Mouse (Mus musculus) spleen, adult 2 months (tissue): ENCODE measurements around the gene Trub2. TPM values are rescaled to one million over a fixed set of nuclear protein-coding genes. Genes with fewer than 3 reads are reported as not detected.

Source experiments
- DNase-seq, 2 experiments: peaks; one replicate each; pipeline versions ENCODE4 v3.0.0 to v3.0.0-alpha.2; 2012 to 2021; ENCODE audit warnings: low spot score in 2 of 2, low read depth in 1 of 2
- H3K27ac ChIP-seq: fragments of 200-500 bp; 2 replicates; pipeline ENCODE4 v1.5.1; 2012; ENCODE audit warnings: low read length, inconsistent platforms; ENCODE audit not compliant: insufficient read depth
- H3K27me3 ChIP-seq: fragments of 200-500 bp; 2 replicates; pipeline ENCODE4 v1.6.1; 2012; ENCODE audit warnings: mild to moderate bottlenecking, moderate library complexity, low read length, inconsistent platforms; ENCODE audit not compliant: control insufficient read depth, insufficient read depth
- H3K36me3 ChIP-seq: fragments of 200-500 bp; 2 replicates; pipeline ENCODE4 v1.6.1; 2012; ENCODE audit warnings: mild to moderate bottlenecking, low read length, inconsistent platforms; ENCODE audit not compliant: control insufficient read depth, insufficient read depth
- H3K4me1 ChIP-seq: fragments of 200-500 bp; 2 replicates; pipeline ENCODE4 v1.6.1; 2011; ENCODE audit warnings: inconsistent platforms; ENCODE audit not compliant: control insufficient read depth, insufficient read depth, insufficient read length
- H3K4me3 ChIP-seq: fragments of 200-500 bp; 2 replicates; pipeline ENCODE4 v1.5.1; 2011; ENCODE audit warnings: mild to moderate bottlenecking, inconsistent platforms; ENCODE audit not compliant: insufficient read depth, insufficient read length; ENCODE audit errors: extremely low read depth
- CTCF ChIP-seq: fragments of 200-500 bp; IDR thresholded peaks from 2 replicates; pipeline ENCODE4 v1.5.1; 2011; ENCODE audit warnings: mild to moderate bottlenecking, inconsistent platforms; ENCODE audit not compliant: insufficient read depth, insufficient read length, insufficient replicate concordance; ENCODE audit errors: extremely low read depth
- POLR2A ChIP-seq: fragments of 200-500 bp; IDR thresholded peaks from 2 replicates; pipeline ENCODE4 v1.6.1; 2011; ENCODE audit warnings: low read depth, low read length, inconsistent platforms
- WGBS: fragments of 180-500 bp; shearing (Covaris S2); methylation state at CpG from one replicate; pipeline ENCODE4 v1.1.7; 2018; 5-methylcytosine and 5-hydroxymethylcytosine counted together
- polyA plus RNA-seq: library from polyadenylated mRNA; depleted of rRNA; stranded (reverse); fragments of >200 nt; gene quantifications from 2 replicates; pipeline ENCODE4 v1.2.3, GENCODE M21; 2012; rRNA removed

Trub2 gene
- polyA plus RNA-seq, result 25.5 and 29.3 TPM in 2 replicates

GRCm38 (mm10) chr2:29787937-29788681, at the start of gene Trub2:
Trub2 (minus strand) TSS chr2:29788502.
- no peak for TF ChIP-seq CTCF
- no peak for TF ChIP-seq POLR2A
- Histone ChIP-seq H3K4me1 (0 out of 2 replicates have a peak, but pooled peaks cover 3% of the 10 kb centered on the region), H3K36me3 (peaks cover 10% of the 10 kb centered on the region), H3K27ac (peak within 1 kb of the TSS; percentile 54), H3K27me3 (no peaks in the 10 kb centered on the region), H3K4me3 (peak within 1 kb of the TSS; percentile 85)
- peak; percentile 70 to 86 for DNase-seq
- WGBS, result under 1% methylated on average over 45 of the region's 45 CpGs

GRCm38 (mm10) chr2:29835391-29835899, 47.1 kb upstream of the Trub2 start:
- 98% methylated on average over 2 of the region's 2 CpGs for WGBS
- Histone ChIP-seq H3K4me1 (no peaks in the 10 kb centered on the region), H3K36me3 (peaks cover 14% of the 10 kb centered on the region), H3K27me3 (no peaks in the 10 kb centered on the region), H3K27ac (no peak overlapping the region), H3K4me3 (no peak overlapping the region)
- TF ChIP-seq POLR2A (no peak), CTCF (no peak)
- DNase-seq, result no peak

DNA sequence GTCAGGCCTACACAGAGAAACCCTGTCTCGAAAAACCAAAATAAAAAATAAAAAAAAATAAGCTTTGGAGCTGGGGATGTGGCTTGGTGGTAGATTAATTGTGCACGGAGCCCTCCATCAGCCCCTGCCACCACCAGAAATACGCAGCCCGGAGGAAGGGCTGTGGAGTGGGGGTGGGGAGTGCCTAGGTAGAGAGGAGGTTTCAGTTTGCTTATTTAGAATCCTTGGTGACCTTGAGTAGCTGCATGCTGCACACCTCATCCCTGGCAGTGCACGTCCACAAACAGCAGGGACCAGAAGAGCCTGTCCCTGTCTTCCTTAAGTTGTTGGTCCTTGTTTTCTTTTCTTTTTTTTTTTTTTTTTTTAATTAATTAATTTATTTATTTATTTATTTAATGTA, 45.5 kb upstream of the Trub2 start:
- DNase-seq, result no peak
- no peak overlapping the region for H3K27ac ChIP-seq
- peaks cover 12% of the 10 kb centered on the region for H3K36me3 ChIP-seq
- H3K4me3 ChIP-seq, result no peak overlapping the region
- H3K27me3 ChIP-seq, result no peaks in the 10 kb centered on the region
- no peaks in the 10 kb centered on the region for H3K4me1 ChIP-seq
- TF ChIP-seq CTCF, result no peak
- no peak for TF ChIP-seq POLR2A
- 93% methylated on average over 5 of the region's 5 CpGs for WGBS

DNA sequence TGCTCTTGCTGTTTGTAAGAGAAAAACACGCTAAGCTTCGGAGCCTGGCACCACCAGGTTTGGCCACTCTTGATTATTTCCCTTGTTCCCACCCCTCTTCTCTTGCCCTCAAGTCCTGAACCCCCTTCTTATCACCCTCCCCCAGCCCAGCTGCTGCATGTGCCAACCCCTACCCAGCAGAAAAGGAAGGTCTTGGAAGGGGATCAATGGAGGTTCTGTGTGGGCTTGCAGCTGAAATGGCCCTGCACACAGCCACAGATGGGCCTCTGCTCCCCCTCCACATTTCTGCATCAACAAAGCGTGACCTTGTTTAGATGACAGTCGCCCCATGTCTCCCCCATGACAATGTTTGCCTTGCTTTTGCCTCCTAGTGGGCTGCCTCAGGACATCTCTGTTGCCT, 42.8 kb upstream of the Trub2 start:
- 90% methylated on average over 4 of the region's 4 CpGs for WGBS
- H3K4me1 ChIP-seq, result peaks cover 7% of the 10 kb centered on the region; the same call in 1 of the 2 replicates
- TF ChIP-seq CTCF, result no peak

GRCm38 (mm10) chr2:29827709-29828024, 39.4 kb upstream of the Trub2 start:
- 2% methylated on average over 12 of the region's 12 CpGs for WGBS
- Histone ChIP-seq H3K27me3 (no peaks in the 10 kb centered on the region), H3K27ac (peak overlapping the region; percentile 2; the same call in 1 of the 2 replicates), H3K4me3 (peak overlapping the region; percentile 75), H3K4me1 (peaks cover 7% of the 10 kb centered on the region; the same call in 1 of the 2 replicates), H3K36me3 (peaks cover 2% of the 10 kb centered on the region; the same call in 1 of the 2 replicates)
- TF ChIP-seq CTCF (no peak), POLR2A (no peak)
- no peak for DNase-seq

More for the DNA sequence above, 42.8 kb upstream of the Trub2 start:
- H3K36me3 ChIP-seq, result peaks cover 8% of the 10 kb centered on the region
- no peak overlapping the region for H3K4me3 ChIP-seq
- H3K27ac ChIP-seq, result no peak overlapping the region
- H3K27me3 ChIP-seq, result no peaks in the 10 kb centered on the region
- DNase-seq, result no peak

DNA sequence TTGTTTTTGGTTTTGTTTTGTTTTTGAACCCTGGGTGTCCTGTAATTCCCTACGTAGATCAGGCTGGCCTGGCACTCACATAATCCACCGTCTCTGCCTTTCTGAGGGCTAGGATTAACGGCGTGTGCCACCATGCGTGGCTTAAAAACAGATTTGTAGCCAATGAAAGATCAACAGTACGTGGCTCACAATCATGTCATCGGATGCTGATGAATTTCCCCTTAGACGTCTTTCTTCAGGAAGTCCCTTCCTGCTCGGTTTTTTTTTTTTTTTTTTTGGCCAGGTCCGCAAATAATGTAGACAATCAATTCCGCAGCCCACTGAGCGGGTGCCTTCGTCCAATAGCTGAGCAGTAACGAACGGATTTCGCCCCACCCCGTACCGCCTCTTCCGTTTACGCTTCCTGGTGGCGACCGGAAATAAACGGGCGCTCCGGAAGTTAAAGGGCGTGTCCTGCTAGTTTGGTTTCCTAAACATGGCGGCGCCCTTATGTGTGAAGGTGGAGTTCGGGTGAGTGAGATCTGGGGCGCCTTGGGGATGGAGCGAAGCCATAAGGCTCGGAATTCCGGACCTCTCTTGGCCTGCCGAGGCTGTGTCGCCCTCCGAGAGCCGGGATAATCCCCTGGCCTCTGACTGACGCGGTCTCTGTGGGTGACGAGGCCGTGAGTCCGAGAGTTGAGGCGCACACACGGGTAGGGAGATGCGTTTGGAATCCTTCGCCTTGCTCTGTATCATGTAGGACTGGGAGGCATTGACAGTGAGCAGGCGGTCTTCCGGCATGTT, 38.8 kb upstream of the Trub2 start:
- H3K4me1 ChIP-seq, result peaks cover 7% of the 10 kb centered on the region; the same call in 1 of the 2 replicates
- under 1% methylated on average over 48 of the region's 48 CpGs for WGBS
- H3K36me3 ChIP-seq, result no peaks in the 10 kb centered on the region
- H3K27me3 ChIP-seq, result no peaks in the 10 kb centered on the region
- DNase-seq, result peak; percentile 94 to 97
- TF ChIP-seq CTCF (no peak), POLR2A (peak; percentile 69; the same call in 1 of the 2 replicates)
- peak overlapping the region; percentile 90 for H3K27ac ChIP-seq
- H3K4me3 ChIP-seq, result peak overlapping the region; percentile 75
